Mouse (Mus musculus) kidney, postnatal 0 days (tissue): Measurements from ENCODE around the gene Suox. TPM values are rescaled to one million over a fixed set of nuclear protein-coding genes. Genes with fewer than 3 reads are reported as not detected.

Source experiments
- ATAC-seq: fragments of 200-750 bp; cut with Nextera tagmentation; replicated peaks from 2 replicates; pipeline ENCODE4 v1.8.0; 2017; ENCODE audit warnings: low read depth, moderate number of reproducible peaks, moderate TSS enrichment, moderate library complexity; ENCODE audit not compliant: low FRiP score
- DNase-seq: peaks from one replicate; pipeline ENCODE4 v3.0.0-alpha.2; 2016; ENCODE audit warnings: low spot score
- H3K27ac ChIP-seq: fragments of 300-500 bp; sonication (generic); 2 replicates; pipeline ENCODE4 v1.5.1; 2014; ENCODE audit warnings: mild to moderate bottlenecking
- H3K27me3 ChIP-seq: fragments of 300-500 bp; sonication (generic); 2 replicates; pipeline ENCODE4 v1.6.1; 2014; ENCODE audit warnings: low read length, mixed read lengths; ENCODE audit not compliant: insufficient read depth
- H3K36me3 ChIP-seq: fragments of 300-500 bp; sonication (generic); 2 replicates; pipeline ENCODE4 v1.6.1; 2014; ENCODE audit warnings: low read length, mixed read lengths; ENCODE audit not compliant: insufficient read depth
- H3K4me1 ChIP-seq: fragments of 300-500 bp; sonication (generic); replicated peaks from 2 replicates; pipeline ENCODE4 v1.6.1; 2014; ENCODE audit warnings: antibody characterized with exemption, low read length, mixed read lengths; ENCODE audit not compliant: insufficient read depth
- H3K4me2 ChIP-seq: fragments of 300-500 bp; sonication (generic); 2 replicates; pipeline ENCODE4 v1.6.1; 2014; ENCODE audit warnings: mild to moderate bottlenecking, low read length, moderate library complexity, mixed read lengths
- H3K4me3 ChIP-seq: fragments of 300-500 bp; sonication (generic); replicated peaks from 2 replicates; pipeline ENCODE4 v1.5.1; 2014; ENCODE audit warnings: low read depth, low read length
- H3K9ac ChIP-seq: fragments of 300-500 bp; sonication (generic); 2 replicates; pipeline ENCODE4 v1.6.1; 2014; ENCODE audit warnings: low read depth, low read length
- H3K9me3 ChIP-seq: fragments of 300-500 bp; sonication (generic); replicated peaks from 2 replicates; pipeline ENCODE4 v1.6.1; 2016; ENCODE audit warnings: low read length, inconsistent platforms, mixed read lengths
- CTCF ChIP-seq: IDR thresholded peaks from 2 replicates; pipeline ENCODE4 v1.5.1; 2016; ENCODE audit warnings: antibody characterized with exemption, low read depth, mild to moderate bottlenecking, moderate library complexity
- WGBS: fragments of 180-500 bp; shearing (Covaris S2); extraction: QIAGEN DNeasy Blood & Tissue Kit; methylation state at CpG from one replicate; pipeline ENCODE4 v1.1.7; 2014; 5-methylcytosine and 5-hydroxymethylcytosine counted together
- polyA plus RNA-seq: library from polyadenylated mRNA; unstranded; fragments of >200 nt; fragmentation: Nextera tagmentation; extraction: Ambion mirVana; gene quantifications from 2 replicates; pipeline ENCODE4 v1.2.1, GENCODE M21; 2015

Suox gene
- polyA plus RNA-seq, 1 experiment from 2014 or later: 15.1 TPM

- Histone ChIP-seq H3K4me1 (peaks cover 10% of the 10 kb centered on the region; the same call in 1 of the 2 replicates), H3K4me3 (peak within 1 kb of the TSS; percentile 90), H3K4me2 (peak within 1 kb of the TSS; percentile 63), H3K36me3 (peaks cover 18% of the 10 kb centered on the region), H3K27ac (peak within 1 kb of the TSS; percentile 98), H3K27me3 (no peaks in the 10 kb centered on the region), H3K9me3 (no peaks in the 10 kb centered on the region), H3K9ac (peak within 1 kb of the TSS; percentile 94)
- 1% methylated on average over 40 of the region's 40 CpGs for WGBS
- TF ChIP-seq CTCF: peak; percentile 25
- ATAC-seq (peak; percentile 98), DNase-seq (peak; percentile 100)
These were observed 22.3 kb upstream of the Suox start, which contains the start of gene Rab5b for GRCm38 (mm10) chr10:128695992-128696807. TSS of gene Rab5b (minus strand) at chr10:128696264.

GRCm38 (mm10) chr10:128695411-128695991 lies 21.6 kb upstream of the Suox start:
- Histone ChIP-seq H3K4me1 (peaks cover 10% of the 10 kb centered on the region; the same call in 1 of the 2 replicates), H3K9me3 (no peaks in the 10 kb centered on the region), H3K9ac (peak overlapping the region; percentile 94), H3K36me3 (peaks cover 13% of the 10 kb centered on the region), H3K4me2 (peak overlapping the region; percentile 63), H3K4me3 (peak overlapping the region; percentile 90), H3K27ac (peak overlapping the region; percentile 98), H3K27me3 (no peaks in the 10 kb centered on the region)
- no peak for DNase-seq
- WGBS: under 1% methylated on average over 22 of the region's 22 CpGs
- no peak; the same call in 1 of the 2 replicates for ATAC-seq
- no peak for TF ChIP-seq CTCF

GRCm38 (mm10) chr10:128674469-128675008 lies 666 bp upstream of the Suox start:
- H3K27me3 ChIP-seq: no peaks in the 10 kb centered on the region
- ATAC-seq (no peak), DNase-seq (peak; percentile 85)
- peak; percentile 80 for TF ChIP-seq CTCF
- 2% methylated on average over 9 of the region's 9 CpGs for WGBS
- peak overlapping the region; percentile 61 for H3K9ac ChIP-seq
- H3K27ac ChIP-seq: peak overlapping the region; percentile 58
- H3K4me3 ChIP-seq: peak overlapping the region; percentile 74
- no peaks in the 10 kb centered on the region for H3K4me1 ChIP-seq
- no peaks in the 10 kb centered on the region for H3K9me3 ChIP-seq
- peak overlapping the region; percentile 94 for H3K4me2 ChIP-seq
- peaks cover 2% of the 10 kb centered on the region for H3K36me3 ChIP-seq

GRCm38 (mm10) chr10:128671148-128671547 lies 2.7 kb downstream of the Suox start:
- H3K4me2 ChIP-seq: no peak overlapping the region
- ATAC-seq: no peak
- no peak overlapping the region for H3K27ac ChIP-seq
- no peak overlapping the region for H3K9ac ChIP-seq
- H3K9me3 ChIP-seq: no peaks in the 10 kb centered on the region
- no peaks in the 10 kb centered on the region for H3K36me3 ChIP-seq
- no peak overlapping the region for H3K4me3 ChIP-seq
- no peak for TF ChIP-seq CTCF
- no peak for DNase-seq
- WGBS: 93% methylated on average over 9 of the region's 9 CpGs
- H3K27me3 ChIP-seq: no peaks in the 10 kb centered on the region
- H3K4me1 ChIP-seq: no peaks in the 10 kb centered on the region

GRCm38 (mm10) chr10:128668790-128669672 lies 4.8 kb downstream of the Suox start:
- WGBS: 2% methylated on average over 42 of the region's 42 CpGs
- ATAC-seq (peak; percentile 50), DNase-seq (peak; percentile 72)
- no peak for TF ChIP-seq CTCF
- H3K36me3 ChIP-seq: no peaks in the 10 kb centered on the region
- peak overlapping the region; percentile 72 for H3K27ac ChIP-seq
- H3K9ac ChIP-seq: peak overlapping the region; percentile 74
- H3K27me3 ChIP-seq: no peaks in the 10 kb centered on the region
- no peaks in the 10 kb centered on the region for H3K9me3 ChIP-seq
- H3K4me2 ChIP-seq: peak overlapping the region; percentile 93
- peak overlapping the region; percentile 75 for H3K4me3 ChIP-seq
- H3K4me1 ChIP-seq: no peaks in the 10 kb centered on the region

- Histone ChIP-seq H3K4me3 (no peak overlapping the region), H3K27ac (no peak overlapping the region), H3K9ac (no peak overlapping the region), H3K4me1 (no peaks in the 10 kb centered on the region), H3K27me3 (no peaks in the 10 kb centered on the region), H3K4me2 (no peak overlapping the region), H3K9me3 (no peaks in the 10 kb centered on the region), H3K36me3 (no peaks in the 10 kb centered on the region)
- WGBS: 95% methylated on average over 2 of the region's 2 CpGs
- TF ChIP-seq CTCF: no peak
- ATAC-seq (no peak), DNase-seq (no peak)
These were observed 8.1 kb downstream of the Suox start for GRCm38 (mm10) chr10:128665806-128666205.
